In genomic region chr6:137131349-137131748, GRCm38 (mm10) we compare ENCODE assay signal across 22 mouse cellular contexts. TPM values are rescaled to one million over a fixed set of nuclear protein-coding genes. Genes with fewer than 3 reads are reported as not detected.
DNase-seq lines count a peak whose midpoint lies in the region; ATAC-seq and TF ChIP-seq lines count a peak whose summit lies in the region.
"Had no signal": no experiment of that assay in that cellular context is flagged by ENCODE, and none has a peak within 500 bp of the region (broad histone marks: within the 10 kb centered on the region; RNA-seq: fewer than 3 reads in every experiment).

No protein-coding gene starts in this region.

- no peaks in the 10 kb centered on the region for H3K79me2 ChIP-seq in heart, adult 2 months (replicated peaks; ENCODE audit: control insufficient read depth, insufficient read depth, low read length)

- TF ChIP-seq CTCF in heart, adult 2 months (IDR thresholded peaks at IDR 0.05) = no peak

- no peaks in the 10 kb centered on the region for H3K27me3 ChIP-seq in heart, embryonic 10.5 days (ENCODE audit: insufficient read depth, poor library complexity, severe bottlenecking)
- no peaks in the 10 kb centered on the region for H3K27me3 ChIP-seq in limb, embryonic 14.5 days (ENCODE audit: control insufficient read depth, insufficient read depth, low read length)
- no peaks in the 10 kb centered on the region for H3K27me3 ChIP-seq in limb, embryonic 10.5 days (ENCODE audit: low read depth, poor library complexity, severe bottlenecking)
- H3K27me3 ChIP-seq in intestine, embryonic 15.5 days (replicated peaks) = no peaks in the 10 kb centered on the region
- H3K27me3 ChIP-seq in heart, adult 2 months (ENCODE audit: control insufficient read depth, insufficient read depth, low read length) = no peaks in the 10 kb centered on the region
- H3K27me3 ChIP-seq: heart, embryonic 15.5 days; hindbrain, embryonic 13.5 days had no signal

- intact Hi-C loops in heart, adult 2 months (cut with DNase I) = no loop called here

- H3K4me1 ChIP-seq in heart, embryonic 10.5 days = peaks cover 37% of the 10 kb centered on the region
- peaks cover 20% of the 10 kb centered on the region for H3K4me1 ChIP-seq in limb, embryonic 14.5 days (ENCODE audit: control insufficient read depth, insufficient read depth, low read length)
- H3K4me1 ChIP-seq in limb, embryonic 10.5 days = peaks cover 35% of the 10 kb centered on the region
- peaks cover 20% of the 10 kb centered on the region for H3K4me1 ChIP-seq in intestine, embryonic 15.5 days (replicated peaks)
- no peaks in the 10 kb centered on the region for H3K4me1 ChIP-seq in heart, adult 2 months (ENCODE audit: control insufficient read depth, insufficient read depth, low read length)

- peak; percentile 31; the same call in 1 of the 2 replicates for ATAC-seq in limb, embryonic 14.5 days (ENCODE audit: low FRiP score, low read depth)
- ATAC-seq in intestine, embryonic 15.5 days = peak; percentile 84
- ATAC-seq: forebrain, embryonic 14.5 days had no signal

- TF ChIP-seq POLR2A in limb, embryonic 14.5 days (IDR thresholded peaks at IDR 0.05; ENCODE audit: borderline replicate concordance, extremely low read depth, insufficient read depth, insufficient read length) = no peak
- no peak for TF ChIP-seq POLR2A in heart, adult 2 months (IDR thresholded peaks at IDR 0.05; ENCODE audit: insufficient read depth, low read depth, low read length)

- H3K36me3 ChIP-seq in heart, embryonic 10.5 days = no peaks in the 10 kb centered on the region
- H3K36me3 ChIP-seq in limb, embryonic 14.5 days (ENCODE audit: control insufficient read depth, insufficient read depth, low read length) = no peaks in the 10 kb centered on the region
- no peaks in the 10 kb centered on the region for H3K36me3 ChIP-seq in limb, embryonic 10.5 days
- no peaks in the 10 kb centered on the region for H3K36me3 ChIP-seq in intestine, embryonic 15.5 days
- H3K36me3 ChIP-seq in heart, adult 2 months (ENCODE audit: control insufficient read depth, insufficient read depth, low read length) = no peaks in the 10 kb centered on the region
- H3K36me3 ChIP-seq: embryonic facial prominence, embryonic 10.5 days; heart, embryonic 15.5 days; hindbrain, embryonic 13.5 days had no signal

- WGBS in heart, embryonic 10.5 days = 27% methylated on average over 6 of the region's 6 CpGs
- WGBS in limb, embryonic 14.5 days = 17% methylated on average over 6 of the region's 6 CpGs
- WGBS in limb, embryonic 10.5 days = 28% methylated on average over 6 of the region's 6 CpGs
- 29% methylated on average over 6 of the region's 6 CpGs for WGBS in intestine, embryonic 15.5 days
- WGBS in heart, adult 2 months = 41% methylated on average over 6 of the region's 6 CpGs

- H3K4me3 ChIP-seq in heart, embryonic 10.5 days = no peak overlapping the region
- no peak overlapping the region for H3K4me3 ChIP-seq in limb, embryonic 14.5 days (replicated peaks; ENCODE audit: low read length)
- H3K4me3 ChIP-seq in limb, embryonic 10.5 days = no peak overlapping the region
- no peak overlapping the region for H3K4me3 ChIP-seq in intestine, embryonic 15.5 days (replicated peaks)
- H3K4me3 ChIP-seq in heart, adult 2 months = no peak overlapping the region
- H3K4me3 ChIP-seq: embryonic facial prominence, embryonic 10.5 days; gastrocnemius, adult 2 months; heart, embryonic 15.5 days; hindbrain, embryonic 13.5 days had no signal

- no peak overlapping the region for H3K4me2 ChIP-seq in limb, embryonic 14.5 days (replicated peaks; ENCODE audit: low read depth, low read length, severe bottlenecking)
- H3K4me2 ChIP-seq in intestine, embryonic 15.5 days (replicated peaks) = no peak overlapping the region
- H3K4me2 ChIP-seq: heart, embryonic 11.5 days; heart, embryonic 15.5 days; hindbrain, embryonic 13.5 days had no signal

- no peak overlapping the region for H3K9ac ChIP-seq in limb, embryonic 14.5 days (ENCODE audit: low read depth, low read length, severe bottlenecking)
- H3K9ac ChIP-seq in intestine, embryonic 15.5 days = no peak overlapping the region
- H3K9ac ChIP-seq in heart, adult 2 months (ENCODE audit: low read depth, low read length) = no peak overlapping the region
- H3K9ac ChIP-seq: heart, embryonic 15.5 days; hindbrain, embryonic 13.5 days had no signal

- no peaks in the 10 kb centered on the region for H3K9me3 ChIP-seq in heart, embryonic 10.5 days
- no peaks in the 10 kb centered on the region for H3K9me3 ChIP-seq in limb, embryonic 14.5 days (ENCODE audit: control insufficient read depth, low read length)
- H3K9me3 ChIP-seq in limb, embryonic 10.5 days (replicated peaks) = no peaks in the 10 kb centered on the region
- H3K9me3 ChIP-seq in intestine, embryonic 15.5 days = no peaks in the 10 kb centered on the region
- H3K9me3 ChIP-seq: embryonic facial prominence, embryonic 10.5 days; heart, embryonic 15.5 days; hindbrain, embryonic 13.5 days had no signal

- H3K27ac ChIP-seq in heart, embryonic 10.5 days = no peak overlapping the region
- H3K27ac ChIP-seq in limb, embryonic 14.5 days (replicated peaks; ENCODE audit: low read depth, low read length) = no peak overlapping the region
- no peak overlapping the region for H3K27ac ChIP-seq in limb, embryonic 10.5 days
- H3K27ac ChIP-seq in intestine, embryonic 15.5 days = 0 out of 2 replicates have a peak overlapping the region, but pooled peaks have one; percentile 5
- H3K27ac ChIP-seq in heart, adult 2 months = no peak overlapping the region
- H3K27ac ChIP-seq: embryonic facial prominence, embryonic 10.5 days; gastrocnemius, adult 2 months; heart, embryonic 15.5 days; hindbrain, embryonic 13.5 days had no signal

- no peak for TF ChIP-seq EP300 in heart, adult 2 months (IDR thresholded peaks at IDR 0.05; ENCODE audit: insufficient read depth, low read depth, low read length)

- DNase-seq in heart, adult 11 months = peak; percentile 18
- DNase-seq in heart, embryonic 10.5 days (ENCODE audit: low spot score) = no peak
- no peak for DNase-seq in limb, embryonic 14.5 days (ENCODE audit: low spot score)
- DNase-seq in limb, embryonic 10.5 days (ENCODE audit: low spot score) = no peak
- DNase-seq in mesoderm, embryonic 11.5 days (ENCODE audit: low read depth, low spot score) = peak; percentile 47
- no peak for DNase-seq in cerebellum, adult 9-10 months
- no peak for DNase-seq in heart, adult 2 months
- DNase-seq: adrenal gland, postnatal 10 days; cerebellum, adult 11 months; cerebellum, adult 8-10 months; cerebellum, postnatal 25 days; gastrocnemius, adult 2 months; gastrocnemius, postnatal 25 days; heart, postnatal 14 days had no signal

RNA-seq across cellular contexts. Expression of gene Rerg, which starts 38.9 kb away (rescaled TPM):
- 3.8 and 6.8 TPM in 2 replicates for polyA plus RNA-seq in heart, embryonic 10.5 days (2016; fragmentation: Nextera tagmentation; extraction: Ambion mirVana)
- 22.1 and 22.7 TPM in 2 replicates for polyA plus RNA-seq in limb, embryonic 14.5 days (2012; rRNA removed)
- polyA plus RNA-seq in limb, embryonic 14.5 days (2014; fragmentation: Nextera tagmentation; extraction: Ambion mirVana) = 33.6 and 36.5 TPM in 2 replicates
- 1.2 and 1.3 TPM in 2 replicates for polyA plus RNA-seq in limb, embryonic 10.5 days (2016; fragmentation: Nextera tagmentation; extraction: Ambion mirVana)
- polyA plus RNA-seq in intestine, embryonic 15.5 days (2015; fragmentation: Nextera tagmentation; extraction: Ambion mirVana) = 19.6 and 22.7 TPM in 2 replicates
- total RNA-seq in heart, adult 2 months (2021) = 1 to 10 TPM; 3.2 to 4.5 TPM
- polyA plus RNA-seq in heart, adult 2 months (2012; rRNA removed) = 1.5 and 2.5 TPM in 2 replicates
- total RNA-seq: hematopoietic stem cell, adult 5-6 weeks; MEL had no signal

Comparison
In these comparisons a context has a peak if more than half of its experiments do, and no peak if none do; other contexts are left out.
1. DNase-seq: peak in heart, adult 11 months (single experiment) and mesoderm, embryonic 11.5 days (single experiment); none in heart, embryonic 10.5 days (single experiment), limb, embryonic 14.5 days (single experiment), limb, embryonic 10.5 days (single experiment), cerebellum, adult 9-10 months (single experiment) and heart, adult 2 months (0 of 2).